Comparison of ENCODE assay signal across 26 mouse cellular contexts in genomic region chr4:93849178-93849577, GRCm38 (mm10).
"Had no signal": no experiment of that assay in that cellular context is flagged by ENCODE, and none has a peak within 500 bp of the region (broad histone marks: within the 10 kb centered on the region; RNA-seq: fewer than 3 reads in every experiment).

No protein-coding gene starts in this region.

- H3K27ac ChIP-seq: embryonic facial prominence, embryonic 10.5 days; embryonic facial prominence, embryonic 12.5 days; embryonic facial prominence, embryonic 13.5 days; embryonic facial prominence, embryonic 15.5 days; forebrain, embryonic 10.5 days; forebrain, embryonic 12.5 days; forebrain, embryonic 13.5 days; forebrain, embryonic 15.5 days; gastrocnemius, adult 2 months; heart, adult 2 months; heart, embryonic 10.5 days had no signal

- H3K27me3 ChIP-seq: embryonic facial prominence, embryonic 12.5 days; embryonic facial prominence, embryonic 13.5 days; embryonic facial prominence, embryonic 15.5 days; forebrain, embryonic 12.5 days; forebrain, embryonic 13.5 days; forebrain, embryonic 15.5 days had no signal

- H3K9me3 ChIP-seq: embryonic facial prominence, embryonic 10.5 days; embryonic facial prominence, embryonic 12.5 days; embryonic facial prominence, embryonic 13.5 days; embryonic facial prominence, embryonic 15.5 days; forebrain, embryonic 10.5 days; forebrain, embryonic 12.5 days; forebrain, embryonic 13.5 days; forebrain, embryonic 15.5 days; heart, embryonic 10.5 days had no signal

- ATAC-seq: forebrain, embryonic 13.5 days; forebrain, embryonic 14.5 days; forebrain, embryonic 15.5 days; forebrain, embryonic 16.5 days; forebrain, postnatal 0 days had no signal

- H3K36me3 ChIP-seq: embryonic facial prominence, embryonic 10.5 days; embryonic facial prominence, embryonic 12.5 days; embryonic facial prominence, embryonic 13.5 days; embryonic facial prominence, embryonic 15.5 days; forebrain, embryonic 10.5 days; forebrain, embryonic 12.5 days; forebrain, embryonic 15.5 days; heart, embryonic 10.5 days had no signal

- H3K4me1 ChIP-seq: embryonic facial prominence, embryonic 10.5 days; embryonic facial prominence, embryonic 12.5 days; embryonic facial prominence, embryonic 13.5 days; embryonic facial prominence, embryonic 15.5 days; forebrain, embryonic 10.5 days; forebrain, embryonic 12.5 days; forebrain, embryonic 13.5 days; forebrain, embryonic 15.5 days; heart, embryonic 10.5 days had no signal

- H3K4me3 ChIP-seq: embryonic facial prominence, embryonic 10.5 days; embryonic facial prominence, embryonic 12.5 days; embryonic facial prominence, embryonic 13.5 days; embryonic facial prominence, embryonic 15.5 days; erythroblast, embryonic 14.5 days; forebrain, embryonic 10.5 days; forebrain, embryonic 12.5 days; forebrain, embryonic 13.5 days; forebrain, embryonic 15.5 days; gastrocnemius, adult 2 months; heart, adult 2 months; heart, embryonic 10.5 days had no signal

- DNase-seq: cerebellum, postnatal 10 days; cerebellum, postnatal 14 days; cerebellum, postnatal 25 days; cerebellum, postnatal 36 days; embryo, embryonic 11 days; forebrain, postnatal 0 days; gastrocnemius, adult 2 months; gastrocnemius, postnatal 10 days; gastrocnemius, postnatal 14 days; gastrocnemius, postnatal 25 days; gastrocnemius, postnatal 36 days; heart, adult 11 months; heart, adult 18-20 months; heart, adult 2 months had no signal

- H3K9ac ChIP-seq: embryonic facial prominence, embryonic 12.5 days; embryonic facial prominence, embryonic 13.5 days; embryonic facial prominence, embryonic 15.5 days; forebrain, embryonic 12.5 days; forebrain, embryonic 13.5 days; forebrain, embryonic 15.5 days; forebrain, postnatal 0 days had no signal
